Mouse (Mus musculus) E14TG2a.4 (cell line): ENCODE measurements around the gene Wdr35.
"Not testable (repeated sequence)": the region's sequence is repeated elsewhere in the genome, so short reads cannot be mapped to it uniquely, and the experiment has no call there.

Experiments
- H3K27me3 ChIP-seq: 2 replicates; pipeline ENCODE4 v1.6.1; 2014; ENCODE audit warnings: low read length, control low read depth; ENCODE audit not compliant: insufficient read depth
- H3K36me3 ChIP-seq: 2 replicates; pipeline ENCODE4 v1.6.1; 2014; ENCODE audit warnings: low read length, control low read depth; ENCODE audit not compliant: insufficient read depth
- H3K4me1 ChIP-seq: replicated peaks from 2 replicates; pipeline ENCODE4 v1.6.1; 2014; ENCODE audit warnings: low read depth, low read length, control low read depth
- H3K4me3 ChIP-seq: replicated peaks from 2 replicates; pipeline ENCODE4 v1.5.1; 2014; ENCODE audit warnings: mild to moderate bottlenecking, low read length
- H3K9me3 ChIP-seq: 2 replicates; pipeline ENCODE4 v1.6.1; 2014; ENCODE audit warnings: low read length, control low read depth
- CTCF ChIP-seq: conservative IDR thresholded peaks from 2 replicates; pipeline ENCODE4 v1.5.1; 2014; ENCODE audit warnings: low read length
- NANOG ChIP-seq: IDR thresholded peaks from 2 replicates; pipeline ENCODE4 v1.6.1; 2014; ENCODE audit warnings: borderline replicate concordance, low read length, mixed read lengths
- POU5F1 ChIP-seq: IDR thresholded peaks from 2 replicates; pipeline ENCODE4 v1.6.1; 2014; ENCODE audit warnings: low read length, borderline replicate concordance

The Wdr35 gene

GRCm38 (mm10) chr12:9024071-9024470, 50.4 kb downstream of the Wdr35 start:
- Histone ChIP-seq H3K4me3 (no peak overlapping the region), H3K36me3 (peaks cover 23% of the 10 kb centered on the region), H3K4me1 (peaks cover 13% of the 10 kb centered on the region), H3K27me3 (no peaks in the 10 kb centered on the region), H3K9me3 (no peaks in the 10 kb centered on the region)
- TF ChIP-seq NANOG (no peak), CTCF (no peak)

GRCm38 (mm10) chr12:9024736-9025135, 51.0 kb downstream of the Wdr35 start:
- no peaks in the 10 kb centered on the region for H3K9me3 ChIP-seq
- H3K27me3 ChIP-seq: no peaks in the 10 kb centered on the region
- TF ChIP-seq NANOG (no peak), CTCF (no peak), POU5F1 (no peak)
- H3K36me3 ChIP-seq: peaks cover 19% of the 10 kb centered on the region
- peaks cover 13% of the 10 kb centered on the region for H3K4me1 ChIP-seq
- no peak overlapping the region for H3K4me3 ChIP-seq

- Histone ChIP-seq H3K36me3 (peaks cover 19% of the 10 kb centered on the region), H3K9me3 (no peaks in the 10 kb centered on the region), H3K4me1 (peaks cover 5% of the 10 kb centered on the region), H3K27me3 (no peaks in the 10 kb centered on the region), H3K4me3 (no peak overlapping the region)
- TF ChIP-seq POU5F1: no peak
- TF ChIP-seq CTCF: 0 out of 2 replicates have a peak, but pooled peaks have one; percentile 2
These were observed 53.2 kb downstream of the Wdr35 start for GRCm38 (mm10) chr12:9026843-9027242.

GRCm38 (mm10) chr12:9028816-9029215, 55.1 kb downstream of the Wdr35 start:
- not testable (repeated sequence) for H3K9me3 ChIP-seq, H3K4me1 ChIP-seq, H3K27me3 ChIP-seq, H3K4me3 ChIP-seq
- peaks cover 27% of the 10 kb centered on the region for H3K36me3 ChIP-seq

GRCm38 (mm10) chr12:9029506-9029887, 55.8 kb downstream of the Wdr35 start:
- H3K4me3 ChIP-seq: peak overlapping the region; percentile 89
- TF ChIP-seq POU5F1 (no peak), CTCF (peak; percentile 20), NANOG (no peak)
- H3K4me1 ChIP-seq: peaks cover 5% of the 10 kb centered on the region
- H3K9me3 ChIP-seq: no peaks in the 10 kb centered on the region
- H3K36me3 ChIP-seq: peaks cover 22% of the 10 kb centered on the region
- no peaks in the 10 kb centered on the region for H3K27me3 ChIP-seq

- H3K36me3 ChIP-seq: peaks cover 18% of the 10 kb centered on the region
- peaks cover 5% of the 10 kb centered on the region for H3K4me1 ChIP-seq
- no peaks in the 10 kb centered on the region for H3K9me3 ChIP-seq
- peak within 1 kb of the TSS; percentile 89 for H3K4me3 ChIP-seq
- H3K27me3 ChIP-seq: no peaks in the 10 kb centered on the region
- TF ChIP-seq POU5F1: no peak
These were observed 56.4 kb downstream of the Wdr35 start, which contains the start of gene Ttc32 for GRCm38 (mm10) chr12:9029888-9030723. TSS of gene Ttc32 (plus strand) at chr12:9029997.

- Histone ChIP-seq H3K9me3 (no peaks in the 10 kb centered on the region), H3K36me3 (peaks cover 14% of the 10 kb centered on the region), H3K27me3 (no peaks in the 10 kb centered on the region), H3K4me1 (peaks cover 5% of the 10 kb centered on the region), H3K4me3 (peak overlapping the region; percentile 89)
- no peak for TF ChIP-seq CTCF
- no peak for TF ChIP-seq POU5F1
- no peak for TF ChIP-seq NANOG
These were observed 57.5 kb downstream of the Wdr35 start for GRCm38 (mm10) chr12:9031166-9031565.

- peaks cover 5% of the 10 kb centered on the region for H3K4me1 ChIP-seq
- no peaks in the 10 kb centered on the region for H3K9me3 ChIP-seq
- peaks cover 8% of the 10 kb centered on the region; the same call in 1 of the 2 replicates for H3K36me3 ChIP-seq
- no peak for TF ChIP-seq NANOG
- no peak for TF ChIP-seq POU5F1
- TF ChIP-seq CTCF: no peak
- H3K27me3 ChIP-seq: no peaks in the 10 kb centered on the region
- no peak overlapping the region for H3K4me3 ChIP-seq
These were observed 59.4 kb downstream of the Wdr35 start for GRCm38 (mm10) chr12:9033140-9033539.

- no peak overlapping the region for H3K4me3 ChIP-seq
- no peaks in the 10 kb centered on the region for H3K9me3 ChIP-seq
- 0 out of 2 replicates have a peak, but pooled peaks cover 8% of the 10 kb centered on the region for H3K36me3 ChIP-seq
- no peak for TF ChIP-seq POU5F1
- no peak for TF ChIP-seq NANOG
- TF ChIP-seq CTCF: no peak
- H3K4me1 ChIP-seq: peaks cover 19% of the 10 kb centered on the region
- no peaks in the 10 kb centered on the region for H3K27me3 ChIP-seq
These were observed 62.7 kb downstream of the Wdr35 start for GRCm38 (mm10) chr12:9036409-9036808.
